ENCODE assay signal across 11 mouse cellular contexts in genomic region chr8:11071162-11071561, GRCm38 (mm10).
DNase-seq lines count a peak whose midpoint lies in the region; ATAC-seq and TF ChIP-seq lines count a peak whose summit lies in the region.
"Had no signal": no experiment of that assay in that cellular context is flagged by ENCODE, and none has a peak within 500 bp of the region (broad histone marks: within the 10 kb centered on the region; RNA-seq: fewer than 3 reads in every experiment).

No protein-coding gene starts in this region.

- no peak for TF ChIP-seq POLR2A in lung, adult 2 months (IDR thresholded peaks at IDR 0.05; ENCODE audit: borderline replicate concordance, extremely low read depth, low read depth, low read length)

- no peaks in the 10 kb centered on the region for H3K4me1 ChIP-seq in lung, adult 2 months (ENCODE audit: control insufficient read depth, insufficient read depth, low read length)
- 0 out of 2 replicates have a peak, but pooled peaks cover 3% of the 10 kb centered on the region for H3K4me1 ChIP-seq in kidney, embryonic 15.5 days
- H3K4me1 ChIP-seq: midbrain, embryonic 12.5 days had no signal

- no peak overlapping the region for H3K27ac ChIP-seq in kidney, embryonic 15.5 days
- H3K27ac ChIP-seq: midbrain, embryonic 12.5 days; stomach, embryonic 15.5 days had no signal

- no peak overlapping the region for H3K9ac ChIP-seq in kidney, embryonic 15.5 days
- H3K9ac ChIP-seq: midbrain, embryonic 12.5 days; stomach, embryonic 15.5 days had no signal

- peak; percentile 20 to 35 for DNase-seq in adrenal gland, postnatal 36 days
- no peak for DNase-seq in adrenal gland, adult 18-20 months (ENCODE audit: low spot score in 2 of 2)
- no peak for DNase-seq in lung, adult 2 months
- DNase-seq in lung, postnatal 25 days (ENCODE audit: low spot score), result no peak
- no peak for DNase-seq in heart, adult 8-10 months (ENCODE audit: low spot score)
- no peak for DNase-seq in right cerebral cortex, postnatal 4 days
- DNase-seq: cerebellum, adult 18-20 months had no signal

- H3K4me3 ChIP-seq in lung, adult 2 months (replicated peaks; ENCODE audit: extremely low read depth, low read depth, low read length), result no peak overlapping the region
- no peak overlapping the region for H3K4me3 ChIP-seq in kidney, embryonic 15.5 days (replicated peaks)
- H3K4me3 ChIP-seq: midbrain, embryonic 12.5 days; stomach, embryonic 15.5 days had no signal

- ATAC-seq in kidney, embryonic 15.5 days (replicated peaks; ENCODE audit: low FRiP score), result peak; percentile 71
- peak; percentile 67 for ATAC-seq in megakaryocyte progenitor cell, adult 5-6 weeks (replicated peaks; ENCODE audit: poor library complexity)

- H3K9me3 ChIP-seq in kidney, embryonic 15.5 days (replicated peaks), result no peaks in the 10 kb centered on the region
- H3K9me3 ChIP-seq: midbrain, embryonic 12.5 days; stomach, embryonic 15.5 days had no signal

- 64% methylated on average over 2 of the region's 2 CpGs for WGBS in lung, adult 2 months
- WGBS in kidney, embryonic 15.5 days, result 46% methylated on average over 2 of the region's 2 CpGs

- TF ChIP-seq CTCF in lung, adult 2 months (IDR thresholded peaks at IDR 0.05; ENCODE audit: insufficient read depth, low read length), result peak; percentile 25; the same call in 1 of the 2 replicates

- 0 out of 2 replicates have a peak, but pooled peaks cover 5% of the 10 kb centered on the region for H3K27me3 ChIP-seq in kidney, embryonic 15.5 days
- H3K27me3 ChIP-seq: midbrain, embryonic 12.5 days; stomach, embryonic 15.5 days had no signal

- H3K36me3 ChIP-seq in kidney, embryonic 15.5 days, result no peaks in the 10 kb centered on the region
- H3K36me3 ChIP-seq: midbrain, embryonic 12.5 days; stomach, embryonic 15.5 days had no signal

- H3K4me2 ChIP-seq in kidney, embryonic 15.5 days, result no peak overlapping the region
- H3K4me2 ChIP-seq: midbrain, embryonic 12.5 days; stomach, embryonic 15.5 days had no signal

Comparison
In these comparisons a context has a peak if more than half of its experiments do, and no peak if none do; other contexts are left out.
1. DNase-seq: peak in adrenal gland, postnatal 36 days (2 of 2); none in adrenal gland, adult 18-20 months (0 of 2), lung, adult 2 months (single experiment), lung, postnatal 25 days (single experiment), heart, adult 8-10 months (single experiment) and right cerebral cortex, postnatal 4 days (single experiment).